Mouse (Mus musculus): ENCODE measurements at regions not wholly inside any gene's neighbourhood (a gene's known extent, or its start where the extent isn't known, plus 50 kb on each side); places are given as distances from the start of the nearest gene placed in this dataset.

DNA sequence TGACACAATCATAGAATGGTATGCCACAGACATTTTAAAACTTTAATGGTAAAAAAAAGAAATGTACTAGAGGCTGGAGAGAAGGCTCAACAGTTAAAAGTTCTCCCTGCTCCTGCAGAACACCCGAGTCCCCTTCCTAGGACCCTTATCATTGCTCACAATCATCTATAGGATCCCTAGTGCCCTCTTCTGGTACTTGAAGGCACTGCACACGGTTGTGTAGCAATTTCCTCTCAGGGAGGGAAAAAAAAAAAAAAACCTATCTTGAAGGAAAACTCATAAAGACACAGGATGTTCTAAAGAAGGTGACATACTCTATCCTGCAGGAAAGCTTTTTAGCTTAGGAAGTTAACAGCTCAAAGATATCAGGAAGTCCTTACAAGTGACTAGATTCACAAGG, 154.4 kb upstream of the Lmcd1 start:
- DNase-seq (ENCODE audit: low read depth): no peak

DNA sequence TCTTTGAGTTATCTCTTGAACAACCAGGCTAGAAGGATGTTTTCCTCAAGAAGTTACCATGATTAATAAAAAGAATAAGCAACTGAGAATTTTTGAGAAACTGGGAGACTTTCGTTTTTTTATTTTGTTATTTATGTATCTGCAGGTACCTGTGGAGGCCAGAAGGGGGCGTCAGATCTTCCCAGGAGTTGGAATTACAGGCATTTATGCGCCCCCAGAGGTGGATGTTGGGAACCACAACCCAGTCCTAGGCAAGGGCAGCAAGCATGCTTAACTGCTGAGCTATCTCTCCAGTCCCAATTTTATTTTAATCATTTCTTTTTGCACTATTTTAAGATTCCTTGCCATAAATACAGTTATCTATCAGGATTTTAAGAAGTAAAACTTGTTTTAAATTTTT, 140.0 kb upstream of the Lmcd1 start:
- DNase-seq (ENCODE audit: low read depth): peak; percentile 1

DNA sequence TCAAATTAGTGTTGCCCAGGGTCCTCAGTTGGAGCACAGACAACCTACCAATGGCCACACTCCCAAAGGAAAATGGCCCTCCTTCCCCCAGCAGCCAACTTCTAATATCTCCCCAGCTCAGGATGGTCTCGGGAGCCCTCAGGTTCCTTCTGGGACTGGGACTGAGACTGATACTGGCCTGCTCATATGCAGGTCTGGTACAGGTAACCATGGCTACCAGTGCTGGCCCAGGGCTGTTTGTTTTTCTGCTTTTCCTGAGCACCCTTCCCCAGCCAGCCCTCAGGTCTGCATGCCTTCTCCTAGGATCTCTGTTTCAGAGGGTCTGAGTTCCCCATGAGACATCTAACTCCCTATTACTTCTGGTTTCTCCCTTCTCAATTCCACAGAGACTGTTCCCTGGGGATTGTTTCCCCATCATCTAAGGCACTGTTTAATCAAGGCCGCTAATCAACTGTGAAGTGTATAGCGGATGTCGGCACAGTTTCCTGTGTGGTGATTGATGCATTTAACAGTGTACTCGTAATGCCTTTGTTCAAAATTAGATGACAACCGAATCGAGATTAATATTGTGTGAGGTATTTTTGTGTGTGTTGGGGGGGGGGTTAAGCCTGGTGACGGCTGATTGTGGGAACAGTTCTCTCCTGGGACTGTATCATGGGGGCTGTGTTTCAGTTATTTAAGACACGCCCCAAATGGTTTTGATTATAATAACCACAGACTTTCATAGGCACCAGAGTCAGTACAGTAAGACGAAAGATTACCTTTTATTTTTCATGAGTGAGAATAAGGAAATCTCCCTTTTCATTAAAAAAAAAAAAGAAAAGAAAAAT, 120.8 kb upstream of the Lmcd1 start:
- no peak for DNase-seq (ENCODE audit: low read depth)

DNA sequence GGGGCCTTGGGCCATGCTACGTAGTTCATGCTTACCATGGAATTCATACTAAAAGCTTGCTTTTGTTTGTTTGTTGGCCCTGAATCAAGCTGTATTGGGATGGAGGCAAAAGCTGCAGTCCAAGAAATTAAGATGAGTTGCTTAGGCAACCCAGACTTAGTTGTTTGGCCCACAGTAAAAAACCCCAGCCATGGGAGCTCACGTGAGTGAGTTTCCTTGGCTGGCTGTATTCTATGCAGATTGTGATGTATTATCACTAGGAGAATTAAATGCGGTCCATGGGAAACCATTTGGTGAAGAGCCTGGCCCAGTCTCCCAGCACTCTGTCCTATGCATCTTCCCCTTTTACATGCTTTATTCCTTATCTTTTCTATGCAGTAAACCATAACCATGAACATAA, 106.1 kb upstream of the Lmcd1 start:
- DNase-seq (ENCODE audit: low read depth): no peak

DNA sequence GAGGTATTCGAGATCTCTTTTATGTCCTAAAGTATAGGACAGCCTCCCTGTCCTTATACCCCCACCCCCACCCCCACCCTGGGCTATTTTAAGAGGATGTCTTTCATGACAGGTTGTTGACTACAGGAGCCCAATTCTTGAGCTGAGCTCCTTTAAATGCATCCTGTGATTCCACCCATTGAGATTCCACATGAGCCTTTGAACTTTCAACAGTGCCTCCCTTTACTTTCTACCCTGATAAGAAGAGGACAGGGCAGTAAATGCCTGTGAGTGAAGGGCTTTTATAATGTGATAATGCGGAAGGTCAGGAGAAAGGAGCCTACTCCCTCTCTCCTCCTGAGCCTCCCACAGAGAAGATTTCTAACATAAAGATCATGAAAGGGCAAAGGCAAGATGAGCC, 97.2 kb upstream of the Lmcd1 start:
- DNase-seq (ENCODE audit: low read depth): no peak

DNA sequence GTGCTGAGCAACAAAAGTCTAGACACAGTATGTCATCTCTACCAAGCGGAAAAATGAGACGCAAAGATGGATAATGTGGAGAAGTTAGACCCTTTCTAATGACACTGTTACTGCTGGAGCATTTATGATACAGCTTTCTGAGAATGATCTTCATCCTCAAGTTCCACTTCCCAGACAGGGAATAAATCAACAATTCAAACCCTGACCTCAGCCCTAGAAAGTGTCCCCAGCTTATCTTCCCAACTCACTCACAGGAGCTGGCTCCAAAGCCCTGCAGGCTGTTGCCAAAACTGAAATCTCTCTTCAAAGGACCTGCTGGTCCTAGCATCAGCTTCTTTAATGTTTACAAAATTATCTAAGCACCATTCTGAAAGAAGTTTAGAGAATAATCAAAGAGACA, 85.9 kb upstream of the Lmcd1 start:
- no peak for DNase-seq (ENCODE audit: low read depth)

DNA sequence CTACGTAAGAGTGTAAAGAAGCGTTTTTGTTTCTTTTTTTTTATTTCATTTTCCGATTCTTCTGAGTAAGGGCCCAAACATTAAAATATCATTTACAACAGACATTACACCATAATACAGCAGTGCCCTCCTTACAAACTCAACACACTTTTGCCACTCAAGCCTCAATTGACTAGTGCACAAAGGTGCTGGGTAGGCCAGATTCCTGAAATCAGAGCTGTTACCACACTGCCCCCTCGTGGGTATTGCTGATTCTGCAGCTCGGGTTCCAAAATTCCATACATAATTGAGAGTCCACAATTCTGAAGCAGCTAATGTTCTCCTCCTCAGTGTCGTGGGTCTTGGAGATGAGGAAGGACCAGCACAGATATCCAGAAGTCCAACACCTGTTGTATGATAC, 82.5 kb upstream of the Lmcd1 start:
- no peak for DNase-seq (ENCODE audit: low read depth)

DNA sequence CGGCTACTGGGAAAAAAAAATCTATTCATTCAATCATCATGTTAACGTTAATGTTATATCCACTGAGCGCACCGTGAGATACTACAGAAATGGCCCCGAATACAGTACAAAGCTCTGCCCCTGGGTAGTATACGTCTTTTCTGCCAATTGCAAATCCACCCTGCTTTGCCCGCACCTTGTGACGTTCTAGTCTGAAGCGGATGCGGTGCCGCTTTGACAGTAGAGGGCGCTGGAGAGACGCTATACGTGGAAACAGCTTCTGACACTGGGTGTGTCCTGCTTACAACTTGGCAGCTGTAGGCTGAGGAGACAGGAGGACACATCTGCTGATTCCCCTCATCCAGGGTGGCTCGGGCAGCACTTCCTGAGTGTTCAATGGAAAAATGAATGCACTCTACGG, 76.1 kb upstream of the Lmcd1 start:
- peak; percentile 34 for DNase-seq (ENCODE audit: low read depth)

DNA sequence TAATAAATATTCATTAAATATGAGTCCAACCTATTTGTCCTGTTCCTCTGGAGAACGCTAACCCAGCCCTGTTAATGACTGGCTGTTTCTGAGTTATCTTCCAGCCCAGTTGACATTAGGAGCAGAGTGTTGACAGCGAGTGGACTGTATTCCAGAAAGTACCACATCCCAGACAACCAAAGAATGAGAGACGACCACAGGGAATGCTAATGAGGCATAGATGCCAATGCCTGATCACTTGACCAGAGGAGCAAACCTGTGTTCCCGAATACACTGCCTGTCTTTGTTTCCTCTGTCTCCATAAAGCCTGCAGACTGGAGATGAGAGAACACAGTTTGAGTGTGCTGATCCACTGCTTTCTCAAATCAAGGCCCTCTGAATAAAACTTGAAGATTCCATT, 74.3 kb upstream of the Lmcd1 start:
- DNase-seq (ENCODE audit: low read depth): no peak

DNA sequence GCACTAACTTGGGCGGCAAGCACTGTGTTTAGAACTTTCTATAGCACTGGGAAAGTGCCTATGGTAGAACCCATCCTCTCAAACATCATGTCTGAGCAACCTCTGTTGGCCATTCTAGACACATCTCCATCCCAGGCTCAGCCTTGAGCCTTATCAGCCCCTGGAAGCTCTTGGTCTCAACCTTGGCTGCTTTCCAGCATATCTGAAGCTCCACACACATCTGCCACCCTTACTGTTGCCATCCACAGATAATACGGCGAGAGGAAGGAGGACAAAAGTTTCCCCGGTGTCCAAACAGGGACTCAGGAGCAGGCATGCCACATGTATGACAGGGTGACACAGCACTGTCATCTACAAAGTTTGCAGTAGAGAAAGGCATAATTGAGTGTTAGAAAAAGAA, 71.4 kb upstream of the Lmcd1 start:
- peak; percentile 8 for DNase-seq (ENCODE audit: low read depth)

DNA sequence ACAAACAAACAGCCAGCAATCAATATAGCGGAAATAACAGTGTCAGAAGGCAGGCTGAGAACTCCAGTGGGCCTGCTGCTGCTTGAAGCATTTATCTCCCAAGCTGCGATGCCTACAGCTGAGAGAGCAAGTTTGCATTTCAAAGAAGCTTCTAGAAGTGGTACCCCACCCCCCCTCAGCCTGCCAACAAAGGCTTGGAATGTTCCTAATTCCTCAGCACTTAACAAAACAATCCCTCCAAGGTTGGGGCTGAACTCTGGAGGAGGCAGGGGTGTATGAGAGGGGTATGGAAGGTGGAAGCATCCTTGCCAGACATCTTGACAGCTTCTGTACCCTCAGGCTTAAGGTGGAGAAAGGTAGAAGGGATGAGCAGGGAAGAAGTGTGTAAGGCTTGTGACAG, 70.2 kb upstream of the Lmcd1 start:
- DNase-seq (ENCODE audit: low read depth): no peak

DNA sequence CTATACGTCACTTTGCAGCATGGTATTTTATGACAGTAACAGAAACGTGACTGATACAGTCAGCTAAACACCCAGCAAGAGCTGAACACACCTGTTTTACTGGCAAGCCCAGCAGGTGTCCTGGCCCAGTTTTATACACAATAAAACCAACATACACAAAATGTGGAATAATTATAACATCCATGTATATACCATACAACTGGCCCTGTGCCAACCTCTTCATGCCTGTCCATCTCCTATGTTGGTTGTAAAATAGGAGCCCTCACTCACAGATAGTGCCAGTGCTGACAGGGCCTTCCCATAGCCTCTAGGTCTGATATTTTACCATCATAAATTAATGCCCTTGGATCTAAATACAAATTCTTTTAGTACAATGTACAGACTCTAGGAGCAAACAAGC, 68.6 kb upstream of the Lmcd1 start:
- no peak for DNase-seq (ENCODE audit: low read depth)

DNA sequence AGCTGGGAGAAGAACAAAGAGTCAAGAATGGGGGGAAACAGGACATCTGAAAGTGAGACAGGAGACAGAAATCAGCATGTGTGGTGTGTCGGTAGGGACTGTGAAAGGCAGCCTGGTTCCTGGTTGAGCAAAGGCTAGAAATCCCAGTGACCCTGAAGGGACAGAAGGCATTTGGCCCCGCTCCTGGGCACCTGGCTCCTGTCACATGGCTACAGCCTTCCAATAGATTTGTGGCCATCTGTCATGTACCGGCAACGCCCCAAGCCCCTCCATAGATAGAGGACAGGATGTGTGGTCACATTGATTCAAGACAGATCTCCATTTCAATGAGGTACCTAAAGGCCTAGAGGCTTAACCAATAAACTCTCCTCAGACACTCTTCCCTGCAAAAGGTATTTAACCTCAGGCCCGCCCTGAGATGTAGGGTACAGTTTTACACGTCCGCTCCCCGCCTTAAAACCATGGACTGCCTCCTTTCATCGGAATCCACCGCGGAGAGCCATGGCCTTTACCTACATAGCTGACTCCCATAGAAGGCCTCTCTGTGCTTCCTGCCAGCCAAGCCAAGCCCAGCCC, 68.0 kb upstream of the Lmcd1 start:
- no peak for DNase-seq (ENCODE audit: low read depth)

DNA sequence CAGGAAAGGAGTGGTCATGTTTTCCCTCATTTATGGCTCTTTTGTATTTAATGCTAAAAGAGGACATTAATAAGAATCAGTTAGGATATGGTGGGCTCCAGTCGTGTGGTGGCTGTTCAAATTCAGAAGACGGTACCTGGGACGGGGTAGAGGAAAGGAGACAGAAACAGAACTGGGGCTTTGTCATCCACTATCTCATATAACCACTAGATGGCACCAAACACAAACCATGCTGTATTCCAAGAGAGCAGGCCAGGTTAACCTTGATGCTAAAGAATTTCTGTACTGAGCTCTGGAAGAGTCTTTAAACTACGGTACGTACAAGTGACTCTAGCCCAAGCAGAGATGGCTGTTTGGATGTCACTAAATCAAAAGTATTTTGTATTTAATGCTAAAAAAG, 66.3 kb upstream of the Lmcd1 start:
- peak; percentile 13 for DNase-seq (ENCODE audit: low read depth)

DNA sequence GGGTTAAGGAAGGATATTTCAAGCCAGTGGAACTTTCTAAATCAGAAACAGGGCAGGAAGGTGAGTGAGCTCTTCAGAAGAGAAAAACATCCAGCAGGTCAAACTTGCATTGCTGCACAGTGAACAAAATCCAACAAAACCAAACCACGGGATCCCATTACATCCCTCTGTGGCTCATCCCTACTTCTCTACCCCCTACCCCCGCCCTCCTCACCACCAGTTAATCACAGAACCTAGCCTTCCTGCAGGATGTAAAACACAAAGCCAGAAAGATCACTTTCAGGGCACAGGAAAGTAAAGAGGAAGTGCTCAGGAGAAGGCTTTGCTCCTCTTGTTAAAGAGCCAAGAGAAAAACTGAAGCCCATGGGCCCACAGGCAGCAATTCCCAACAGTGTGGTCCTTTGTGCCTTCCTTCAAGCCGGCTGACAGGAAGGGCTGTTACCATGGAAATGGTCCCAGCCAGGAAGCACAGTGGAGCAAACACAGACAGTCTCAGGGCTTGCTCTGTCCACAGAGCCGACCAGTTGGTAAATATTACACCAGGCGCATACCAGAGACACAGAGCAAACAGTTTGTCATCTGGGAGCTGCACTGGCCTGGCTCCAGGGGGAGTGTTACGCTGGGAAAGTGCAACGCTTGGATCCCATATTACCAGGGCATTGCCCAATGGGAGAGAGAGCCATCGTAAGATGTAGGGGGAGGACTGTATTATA, 63.2 kb upstream of the Lmcd1 start:
- DNase-seq (ENCODE audit: low read depth): no peak

DNA sequence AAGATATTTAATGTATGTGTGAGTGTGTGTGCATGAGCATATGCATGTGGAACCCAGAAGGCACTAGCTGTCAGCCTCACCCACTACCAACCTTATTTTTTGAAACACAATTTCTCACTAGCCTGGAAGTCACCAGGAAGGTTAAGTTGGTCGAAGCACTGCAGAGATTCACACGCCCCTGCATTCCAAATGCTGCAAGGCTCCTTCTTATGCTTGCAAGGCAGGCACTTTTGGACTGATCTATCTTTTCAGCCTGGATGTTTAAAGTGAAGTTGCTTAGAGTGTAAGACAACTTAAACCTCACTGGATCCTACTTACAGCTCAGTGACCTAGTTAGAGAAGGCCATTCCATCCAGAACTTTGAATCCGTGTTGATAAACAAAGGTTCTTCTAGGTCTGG, 56.7 kb upstream of the Lmcd1 start:
- no peak for DNase-seq (ENCODE audit: low read depth)

DNA sequence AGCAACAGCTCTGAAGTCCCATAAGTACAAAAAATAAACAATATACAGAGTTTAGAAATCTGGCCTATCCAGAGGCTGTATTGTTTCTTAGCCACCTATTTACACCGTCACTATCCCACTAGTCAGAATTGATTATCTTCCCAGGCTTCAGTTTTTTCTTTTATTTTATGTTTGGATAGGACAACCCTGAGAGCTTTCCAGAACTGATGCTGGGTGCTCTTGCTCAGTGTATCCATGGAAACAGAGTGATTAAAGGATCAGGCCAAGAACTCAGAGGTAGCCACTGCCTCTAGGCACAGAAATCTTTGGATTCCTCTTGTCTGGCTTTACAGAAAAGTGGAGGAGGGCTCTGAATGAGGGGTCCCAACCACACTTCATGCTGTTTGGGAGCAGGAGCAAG, 55.3 kb upstream of the Lmcd1 start:
- no peak for DNase-seq (ENCODE audit: low read depth)

DNA sequence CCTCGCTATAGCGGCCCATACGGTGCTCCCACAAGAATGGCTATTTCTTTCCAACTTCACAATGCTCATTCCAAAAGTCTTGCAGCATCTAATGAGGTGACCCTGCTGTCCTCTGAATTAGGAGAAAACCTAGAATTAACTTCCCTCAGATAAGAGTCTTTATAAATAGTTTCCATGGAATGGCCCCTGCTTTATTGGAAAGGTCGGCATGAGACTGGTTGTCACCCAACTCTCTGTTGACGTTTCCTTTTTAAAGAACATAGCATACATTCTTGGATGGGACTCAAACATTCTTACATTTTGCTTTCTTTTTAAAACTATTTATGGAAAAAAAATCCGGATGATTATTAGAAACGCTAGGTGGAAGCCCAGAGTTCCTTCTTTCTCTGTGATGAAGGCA, 53.9 kb upstream of the Lmcd1 start:
- no peak for DNase-seq (ENCODE audit: low read depth)

DNA sequence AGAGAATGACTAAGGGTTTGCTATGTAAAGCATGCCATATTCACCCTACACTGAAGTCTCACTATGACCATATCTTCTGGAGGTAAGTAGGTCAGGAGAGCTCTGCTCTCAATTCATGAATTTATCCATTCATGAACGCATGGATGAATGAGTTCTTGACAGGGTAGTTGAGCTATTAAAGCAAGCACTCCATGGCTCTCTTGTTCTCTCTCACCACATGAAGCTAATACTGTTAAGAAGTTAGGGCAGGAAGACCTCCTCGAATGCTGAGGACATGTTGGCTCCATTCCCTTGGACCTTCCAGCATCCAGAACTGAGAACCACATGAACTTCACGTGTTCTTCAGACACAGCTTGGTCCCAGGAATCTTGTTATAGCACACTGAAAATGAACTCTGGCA, 53.4 kb upstream of the Lmcd1 start:
- DNase-seq (ENCODE audit: low read depth): no peak

DNA sequence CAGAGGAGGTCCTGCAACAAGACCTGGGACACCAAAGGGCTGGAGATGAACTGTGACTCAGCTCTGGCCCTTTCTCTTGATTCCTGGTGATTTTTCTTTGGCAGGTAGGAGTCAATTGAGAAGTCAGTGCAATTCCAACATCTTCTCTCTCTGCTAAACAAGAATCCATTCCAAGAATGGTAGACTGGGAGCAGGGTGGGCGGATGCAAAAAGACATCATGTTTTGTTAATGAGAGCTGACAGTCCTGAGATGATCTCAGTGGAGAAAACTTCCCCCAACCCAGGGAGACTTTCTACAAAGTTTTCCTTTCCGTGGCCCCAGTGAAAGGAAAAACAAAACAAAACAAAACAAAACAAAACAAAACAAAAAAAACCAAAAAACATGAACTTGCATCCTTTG, 52.2 kb upstream of the Lmcd1 start:
- no peak for DNase-seq (ENCODE audit: low read depth)

DNA sequence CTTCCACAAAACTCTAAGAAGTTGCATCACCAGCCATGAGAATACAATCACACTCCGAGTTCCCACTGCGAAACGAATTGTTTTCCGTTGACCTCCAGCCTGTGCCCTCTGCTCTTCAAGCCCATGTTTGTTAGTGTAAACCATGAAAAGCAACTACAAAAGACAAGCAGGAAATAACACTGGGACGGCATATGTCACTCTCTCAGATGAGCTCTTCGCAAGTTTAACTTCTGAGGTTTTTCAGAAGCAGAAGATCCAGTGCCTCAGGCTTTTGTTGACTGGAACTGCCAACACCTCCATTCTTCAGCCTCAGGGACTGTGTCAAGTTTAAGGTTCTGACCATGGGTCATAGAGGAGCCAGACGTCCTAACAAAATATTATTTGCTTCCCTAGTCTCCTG, 50.2 kb upstream of the Lmcd1 start:
- DNase-seq (ENCODE audit: low read depth): no peak

All from c-Kit-positive CD71-positive TER-119-negative erythroid progenitor cells, embryonic 14.5 days (primary cell).